Mouse (Mus musculus): ENCODE data around the gene Smim17.

GRCm38 (mm10) chr7:6361756-6362155 lies 36.8 kb upstream of the Smim17 start:
- TF ChIP-seq MYC (IDR thresholded peaks at IDR 0.05; ENCODE audit: low read depth, low read length) = no peak
- no peak for TF ChIP-seq CTCF (conservative IDR thresholded peaks at IDR 0.05 in 1 of 2, IDR thresholded peaks at IDR 0.05 in 1 of 2; ENCODE audit: low read depth in 2 of 2, low read length in 2 of 2)
- TF ChIP-seq USF1 (IDR thresholded peaks at IDR 0.05; ENCODE audit: low read depth, low read length) = no peak
- no peak for TF ChIP-seq POLR2A (IDR thresholded peaks at IDR 0.05; ENCODE audit: low read depth, low read length)
- no peak for TF ChIP-seq MXI1 (IDR thresholded peaks at IDR 0.05; ENCODE audit: low read depth, low read length)
- TF ChIP-seq CHD2 (IDR thresholded peaks at IDR 0.05; ENCODE audit: low read length) = no peak
- no peak for TF ChIP-seq ZKSCAN1 (IDR thresholded peaks at IDR 0.05; ENCODE audit: borderline replicate concordance, low read depth, low read length)
- TF ChIP-seq E2F4 (IDR thresholded peaks at IDR 0.05; ENCODE audit: insufficient replicate concordance, low read depth, low read length) = no peak
- TF ChIP-seq MAX (IDR thresholded peaks at IDR 0.05; ENCODE audit: low read length) = no peak
- TF ChIP-seq ETS1 (conservative IDR thresholded peaks at IDR 0.05; ENCODE audit: low read depth, low read length) = no peak
- no peak for TF ChIP-seq PAX5 (IDR thresholded peaks at IDR 0.05; ENCODE audit: low read length)
- no peak for TF ChIP-seq ZNF384 (IDR thresholded peaks at IDR 0.05; ENCODE audit: low read depth, low read length)
- no peak for TF ChIP-seq TCF12 (IDR thresholded peaks at IDR 0.05; ENCODE audit: low read depth, low read length)
- no peak for TF ChIP-seq NRF1 (IDR thresholded peaks at IDR 0.05; ENCODE audit: low read depth, low read length)

All from CH12.LX (cell line).